Mouse (Mus musculus) spleen, adult 2 months (tissue): ENCODE data around the gene Il21r. TPM values are rescaled to one million over a fixed set of nuclear protein-coding genes. Genes with fewer than 3 reads are reported as not detected.

Source experiments
- DNase-seq, 2 experiments: peaks; one replicate each; pipeline versions ENCODE4 v3.0.0 to v3.0.0-alpha.2; 2012 to 2021; ENCODE audit warnings: low spot score in 2 of 2, low read depth in 1 of 2
- H3K27ac ChIP-seq: fragments of 200-500 bp; 2 replicates; pipeline ENCODE4 v1.5.1; 2012; ENCODE audit warnings: low read length, inconsistent platforms; ENCODE audit not compliant: insufficient read depth
- H3K27me3 ChIP-seq: fragments of 200-500 bp; 2 replicates; pipeline ENCODE4 v1.6.1; 2012; ENCODE audit warnings: mild to moderate bottlenecking, moderate library complexity, low read length, inconsistent platforms; ENCODE audit not compliant: control insufficient read depth, insufficient read depth
- H3K36me3 ChIP-seq: fragments of 200-500 bp; 2 replicates; pipeline ENCODE4 v1.6.1; 2012; ENCODE audit warnings: mild to moderate bottlenecking, low read length, inconsistent platforms; ENCODE audit not compliant: control insufficient read depth, insufficient read depth
- H3K4me1 ChIP-seq: fragments of 200-500 bp; 2 replicates; pipeline ENCODE4 v1.6.1; 2011; ENCODE audit warnings: inconsistent platforms; ENCODE audit not compliant: control insufficient read depth, insufficient read depth, insufficient read length
- H3K4me3 ChIP-seq: fragments of 200-500 bp; 2 replicates; pipeline ENCODE4 v1.5.1; 2011; ENCODE audit warnings: mild to moderate bottlenecking, inconsistent platforms; ENCODE audit not compliant: insufficient read depth, insufficient read length; ENCODE audit errors: extremely low read depth
- CTCF ChIP-seq: fragments of 200-500 bp; IDR thresholded peaks from 2 replicates; pipeline ENCODE4 v1.5.1; 2011; ENCODE audit warnings: mild to moderate bottlenecking, inconsistent platforms; ENCODE audit not compliant: insufficient read depth, insufficient read length, insufficient replicate concordance; ENCODE audit errors: extremely low read depth
- POLR2A ChIP-seq: fragments of 200-500 bp; IDR thresholded peaks from 2 replicates; pipeline ENCODE4 v1.6.1; 2011; ENCODE audit warnings: low read depth, low read length, inconsistent platforms
- WGBS: fragments of 180-500 bp; shearing (Covaris S2); methylation state at CpG from one replicate; pipeline ENCODE4 v1.1.7; 2018; 5-methylcytosine and 5-hydroxymethylcytosine counted together
- polyA plus RNA-seq: library from polyadenylated mRNA; depleted of rRNA; stranded (reverse); fragments of >200 nt; gene quantifications from 2 replicates; pipeline ENCODE4 v1.2.3, GENCODE M21; 2012

Gene Il21r
- polyA plus RNA-seq, 1 experiment, result 138 TPM

DNA sequence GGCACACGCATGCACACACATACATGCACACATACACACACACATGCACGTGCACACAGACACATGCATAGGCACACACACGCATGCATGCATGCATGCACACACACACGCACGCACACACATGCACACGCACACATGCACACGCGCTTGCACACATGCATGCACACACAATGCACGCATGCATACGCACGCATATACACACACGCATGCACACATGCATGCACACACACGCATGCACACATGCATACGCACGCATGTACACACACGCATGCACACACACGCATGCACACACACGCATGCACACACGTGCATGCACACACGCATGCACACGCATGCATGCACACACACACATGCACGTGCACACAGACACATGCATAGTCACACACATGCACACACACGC is 16.9 kb upstream of the Il21r start:
- TF ChIP-seq CTCF (no peak), POLR2A (no peak)
- H3K4me3 ChIP-seq, result no peak overlapping the region
- WGBS, result 98% methylated on average over 23 of the region's 23 CpGs
- no peak overlapping the region for H3K27ac ChIP-seq
- H3K27me3 ChIP-seq, result no peaks in the 10 kb centered on the region
- DNase-seq, result no peak
- H3K4me1 ChIP-seq, result peaks cover 52% of the 10 kb centered on the region; the same call in 1 of the 2 replicates
- no peaks in the 10 kb centered on the region for H3K36me3 ChIP-seq

GRCm38 (mm10) chr7:125588721-125589120 is 14.5 kb upstream of the Il21r start:
- TF ChIP-seq CTCF (no peak), POLR2A (no peak)
- peak; percentile 68 to 79 for DNase-seq
- Histone ChIP-seq H3K27ac (peak overlapping the region; percentile 43), H3K36me3 (no peaks in the 10 kb centered on the region), H3K4me1 (peaks cover 48% of the 10 kb centered on the region), H3K27me3 (no peaks in the 10 kb centered on the region), H3K4me3 (no peak overlapping the region)
- WGBS, result 8% methylated on average over 4 of the region's 4 CpGs

- peaks cover 48% of the 10 kb centered on the region for H3K4me1 ChIP-seq
- H3K27me3 ChIP-seq, result no peaks in the 10 kb centered on the region
- H3K27ac ChIP-seq, result no peak overlapping the region
- WGBS, result 82% methylated on average over 7 of the region's 7 CpGs
- H3K36me3 ChIP-seq, result no peaks in the 10 kb centered on the region
- H3K4me3 ChIP-seq, result no peak overlapping the region
- DNase-seq, result no peak
- no peak for TF ChIP-seq POLR2A
- TF ChIP-seq CTCF, result no peak
Observed at GRCm38 (mm10) chr7:125589896-125590295, 13.3 kb upstream of the Il21r start.

DNA sequence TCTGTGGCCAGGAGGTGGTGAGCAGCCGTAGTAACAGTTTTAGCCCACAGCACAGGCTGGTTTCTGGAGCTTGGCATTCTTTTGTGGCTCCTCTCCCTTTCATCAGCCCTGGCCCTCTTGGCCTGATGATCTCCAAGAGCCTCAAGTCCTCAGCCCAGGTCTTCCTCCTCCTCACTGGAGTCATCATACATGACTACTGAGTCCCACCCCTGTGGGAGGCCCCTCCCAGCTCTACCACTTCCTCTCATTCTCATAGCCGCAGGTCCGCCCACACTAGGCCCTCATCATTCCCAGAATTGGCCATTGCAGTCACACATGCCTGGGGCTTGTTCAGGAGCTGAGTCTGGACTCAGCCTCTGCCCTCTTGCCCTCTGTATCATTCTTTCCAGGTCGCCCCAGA is 9.4 kb upstream of the Il21r start:
- no peaks in the 10 kb centered on the region for H3K36me3 ChIP-seq
- H3K27ac ChIP-seq, result peak overlapping the region; percentile 69
- 37% methylated on average over 4 of the region's 4 CpGs for WGBS
- peak in 1 of 2 experiments; percentile 74 for DNase-seq
- peaks cover 59% of the 10 kb centered on the region for H3K4me1 ChIP-seq
- H3K4me3 ChIP-seq, result no peak overlapping the region
- H3K27me3 ChIP-seq, result no peaks in the 10 kb centered on the region
- TF ChIP-seq CTCF (no peak), POLR2A (no peak)

DNA sequence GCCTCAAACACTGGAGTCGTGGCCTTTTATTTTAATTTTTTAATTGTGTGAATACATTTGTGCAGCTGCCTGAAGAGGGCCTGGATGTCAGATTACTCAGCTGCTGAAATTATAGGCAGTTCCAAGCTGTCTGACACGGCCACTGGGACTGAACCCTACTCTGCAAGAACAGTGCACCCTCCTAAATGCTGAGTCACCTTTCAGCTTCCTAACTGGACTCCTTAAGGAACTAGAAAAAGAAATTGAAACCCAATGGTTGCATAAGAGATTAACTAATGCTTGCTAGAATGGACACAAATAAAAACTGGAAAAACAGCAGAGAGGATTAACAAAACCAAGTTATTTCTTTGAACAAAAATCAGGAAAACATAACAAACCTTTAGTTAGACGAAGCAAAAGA is 6.8 kb upstream of the Il21r start:
- no peak for DNase-seq
- 39% methylated on average over 3 of the region's 3 CpGs for WGBS
- TF ChIP-seq CTCF (no peak), POLR2A (no peak)
- H3K4me3 ChIP-seq, result no peak overlapping the region
- no peak overlapping the region for H3K27ac ChIP-seq
- H3K27me3 ChIP-seq, result no peaks in the 10 kb centered on the region
- H3K4me1 ChIP-seq, result peaks cover 64% of the 10 kb centered on the region
- H3K36me3 ChIP-seq, result no peaks in the 10 kb centered on the region

GRCm38 (mm10) chr7:125597083-125597482 is 6.1 kb upstream of the Il21r start:
- TF ChIP-seq CTCF (no peak), POLR2A (no peak)
- no peaks in the 10 kb centered on the region for H3K36me3 ChIP-seq
- WGBS, result 21% methylated on average over 9 of the region's 9 CpGs
- peak in 1 of 2 experiments; percentile 53 for DNase-seq
- H3K27me3 ChIP-seq, result no peaks in the 10 kb centered on the region
- no peak overlapping the region for H3K4me3 ChIP-seq
- peak overlapping the region; percentile 63 for H3K27ac ChIP-seq
- H3K4me1 ChIP-seq, result peaks cover 71% of the 10 kb centered on the region

DNA sequence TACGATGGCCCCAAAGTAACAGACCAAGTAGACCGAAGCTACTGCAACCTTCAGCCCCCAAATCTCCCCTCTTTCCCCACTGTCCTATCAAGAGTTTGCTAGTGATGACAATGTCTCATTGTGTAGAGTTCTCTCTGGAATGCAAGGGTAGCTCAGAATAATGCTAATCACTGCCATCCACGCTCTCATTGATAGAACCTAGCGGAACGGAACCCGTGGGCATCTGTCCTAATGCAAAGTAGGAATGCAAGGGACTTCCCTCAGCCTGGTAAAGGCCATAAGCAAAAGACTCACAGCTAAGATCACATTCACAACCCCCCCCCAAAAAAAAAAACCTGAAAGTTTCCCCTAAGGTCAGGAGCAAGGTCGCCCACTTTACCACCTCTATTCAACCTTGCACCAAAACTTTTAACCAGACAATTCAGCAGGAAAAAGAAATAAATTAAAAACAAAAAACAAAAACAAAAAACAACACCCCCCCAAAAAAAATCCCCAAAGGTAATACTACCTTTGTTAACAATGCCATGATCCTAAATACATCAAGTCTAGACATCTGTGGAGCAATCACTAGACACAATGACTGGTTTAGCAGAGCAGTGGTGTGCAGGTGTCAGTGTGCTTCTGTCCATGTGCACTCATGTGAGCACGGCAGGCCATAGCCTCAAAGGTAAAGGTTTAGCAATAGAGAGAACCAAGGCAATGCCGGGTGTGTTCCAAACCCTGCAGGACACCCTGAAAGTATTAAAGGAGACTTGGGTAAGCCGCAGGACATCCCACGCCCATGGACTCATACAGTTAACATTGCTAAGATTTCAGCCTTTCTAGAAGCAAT is 5.5 kb upstream of the Il21r start:
- WGBS, result 53% methylated on average over 11 of the region's 11 CpGs
- H3K27me3 ChIP-seq, result no peaks in the 10 kb centered on the region
- no peak for TF ChIP-seq CTCF
- no peak for TF ChIP-seq POLR2A
- no peak overlapping the region for H3K4me3 ChIP-seq
- no peaks in the 10 kb centered on the region for H3K36me3 ChIP-seq
- peak overlapping the region; percentile 63 for H3K27ac ChIP-seq
- H3K4me1 ChIP-seq, result peaks cover 68% of the 10 kb centered on the region
- no peak for DNase-seq
